Mouse (Mus musculus) heart, adult 2 months (tissue): ENCODE results near the gene Nfs1. TPM values are rescaled to one million over a fixed set of nuclear protein-coding genes. Genes with fewer than 3 reads are reported as not detected.

ENCODE experiments used
- DNase-seq, 2 experiments: peaks; one replicate each; pipeline ENCODE4 v3.0.0; 2021
- H3K27ac ChIP-seq: fragments of 200-600 bp; 2 replicates; pipeline ENCODE4 v1.8.1; 2022
- H3K27me3 ChIP-seq: fragments of 200-500 bp; 2 replicates; pipeline ENCODE4 v1.6.1; 2012; ENCODE audit warnings: mild to moderate bottlenecking, low read length, inconsistent platforms, mixed read lengths; ENCODE audit not compliant: control insufficient read depth, insufficient read depth
- H3K36me3 ChIP-seq: fragments of 200-500 bp; 2 replicates; pipeline ENCODE4 v1.6.1; 2012; ENCODE audit warnings: low read length, inconsistent platforms; ENCODE audit not compliant: control insufficient read depth, insufficient read depth
- H3K4me1 ChIP-seq: fragments of 200-500 bp; 2 replicates; pipeline ENCODE4 v1.6.1; 2011; ENCODE audit warnings: low read length; ENCODE audit not compliant: control insufficient read depth, insufficient read depth
- H3K4me3 ChIP-seq: fragments of 200-600 bp; 2 replicates; pipeline ENCODE4 v1.8.1; 2022
- H3K79me2 ChIP-seq: fragments of 200-500 bp; replicated peaks from 2 replicates; pipeline ENCODE4 v1.6.1; 2012; ENCODE audit warnings: mild to moderate bottlenecking, inconsistent platforms, low read length, moderate library complexity, mixed read lengths; ENCODE audit not compliant: control insufficient read depth, insufficient read depth
- H3K9ac ChIP-seq: fragments of 200-500 bp; 2 replicates; pipeline ENCODE4 v1.6.1; 2012; ENCODE audit warnings: low read depth, mild to moderate bottlenecking, control low read depth, inconsistent platforms, low read length, mixed read lengths
- CTCF ChIP-seq: fragments of 200-600 bp; IDR thresholded peaks from 2 replicates; pipeline ENCODE4 v1.8.1; 2022; ENCODE audit warnings: antibody characterized with exemption, mild to moderate bottlenecking, moderate library complexity
- EP300 ChIP-seq: fragments of 200-500 bp; IDR thresholded peaks from 2 replicates; pipeline ENCODE4 v1.6.1; 2011; ENCODE audit warnings: low read depth, low read length, control low read depth; ENCODE audit not compliant: insufficient read depth
- POLR2A ChIP-seq: fragments of 200-500 bp; IDR thresholded peaks from 2 replicates; pipeline ENCODE4 v1.6.1; 2011; ENCODE audit warnings: mild to moderate bottlenecking, low read depth, low read length, control low read depth; ENCODE audit not compliant: insufficient read depth
- WGBS: fragments of 180-500 bp; shearing (Covaris S2); methylation state at CpG from one replicate; pipeline ENCODE4 v1.1.7; 2018; 5-methylcytosine and 5-hydroxymethylcytosine counted together
- intact Hi-C: fragments of 180-260 bp; cut with DNase I; formaldehyde crosslinking; loops from one replicate; pipeline ENCODE4 v1.15.1; 2025
- polyA plus RNA-seq: library from polyadenylated mRNA; depleted of rRNA; stranded (reverse); fragments of >200 nt; gene quantifications from 2 replicates; pipeline ENCODE4 v1.2.3, GENCODE M21; 2012; rRNA removed
- total RNA-seq, 2 experiments: library from RNA; stranded (reverse); gene quantifications; 2 replicates each; pipeline ENCODE4 v1.2.3; 2021

The Nfs1 gene
- total and polyA plus RNA-seq, 3 experiments = 81.4 to 96.6 (median 83.7) TPM

- no peak for TF ChIP-seq POLR2A
- TF ChIP-seq EP300 = no peak
- TF ChIP-seq CTCF = no peak
- Histone ChIP-seq H3K27me3 (no peaks in the 10 kb centered on the region), H3K27ac (no peak overlapping the region; the same call in 1 of the 2 replicates), H3K9ac (no peak overlapping the region), H3K36me3 (no peaks in the 10 kb centered on the region), H3K4me3 (no peak overlapping the region), H3K4me1 (no peaks in the 10 kb centered on the region; the same call in 1 of the 2 replicates), H3K79me2 (no peaks in the 10 kb centered on the region)
- intact Hi-C loops = no loop called here
- 32% methylated on average over 4 of the region's 4 CpGs for WGBS
- DNase-seq = no peak
These were observed 64.3 kb downstream of the Nfs1 start for GRCm38 (mm10) chr2:156079674-156080073.

- no peak for DNase-seq
- Histone ChIP-seq H3K9ac (no peak overlapping the region), H3K27me3 (no peaks in the 10 kb centered on the region), H3K27ac (no peak overlapping the region), H3K4me3 (no peak overlapping the region), H3K4me1 (no peaks in the 10 kb centered on the region; the same call in 1 of the 2 replicates), H3K36me3 (no peaks in the 10 kb centered on the region), H3K79me2 (no peaks in the 10 kb centered on the region)
- intact Hi-C loops = no loop called here
- WGBS = 74% methylated on average over 8 of the region's 8 CpGs
- no peak for TF ChIP-seq CTCF
- TF ChIP-seq POLR2A = no peak
- no peak for TF ChIP-seq EP300
These were observed 64.8 kb downstream of the Nfs1 start for GRCm38 (mm10) chr2:156079183-156079560.

GRCm38 (mm10) chr2:156078421-156079182, 65.4 kb downstream of the Nfs1 start:
- intact Hi-C loops = no loop called here
- TF ChIP-seq EP300 = no peak
- no peak for TF ChIP-seq POLR2A
- TF ChIP-seq CTCF = no peak
- H3K27me3 ChIP-seq = no peaks in the 10 kb centered on the region
- H3K4me1 ChIP-seq = no peaks in the 10 kb centered on the region; the same call in 1 of the 2 replicates
- H3K9ac ChIP-seq = no peak overlapping the region
- no peak overlapping the region for H3K27ac ChIP-seq
- H3K79me2 ChIP-seq = no peaks in the 10 kb centered on the region
- H3K4me3 ChIP-seq = no peak overlapping the region
- 87% methylated on average over 16 of the region's 16 CpGs for whole genome bisulfite sequencing
- DNase-seq = no peak
- no peaks in the 10 kb centered on the region for H3K36me3 ChIP-seq

GRCm38 (mm10) chr2:156077461-156077860, 66.5 kb downstream of the Nfs1 start:
- no peaks in the 10 kb centered on the region for H3K79me2 ChIP-seq
- WGBS = 94% methylated on average over 7 of the region's 7 CpGs
- TF ChIP-seq POLR2A (no peak), EP300 (no peak)
- H3K9ac ChIP-seq = no peak overlapping the region
- no peak for DNase-seq
- no peaks in the 10 kb centered on the region for H3K36me3 ChIP-seq
- no peaks in the 10 kb centered on the region for H3K27me3 ChIP-seq
- no peak overlapping the region for H3K27ac ChIP-seq
- H3K4me1 ChIP-seq = no peaks in the 10 kb centered on the region
- intact Hi-C loops = no loop called here
- H3K4me3 ChIP-seq = no peak overlapping the region

- intact Hi-C loops = no loop called here
- no peak overlapping the region for H3K27ac ChIP-seq
- no peaks in the 10 kb centered on the region for H3K27me3 ChIP-seq
- H3K4me1 ChIP-seq = no peaks in the 10 kb centered on the region
- no peak overlapping the region for H3K4me3 ChIP-seq
- no peaks in the 10 kb centered on the region for H3K36me3 ChIP-seq
- 89% methylated on average over 15 of the region's 15 CpGs for WGBS
- H3K79me2 ChIP-seq = no peaks in the 10 kb centered on the region
- no peak overlapping the region for H3K9ac ChIP-seq
- no peak for TF ChIP-seq POLR2A
- TF ChIP-seq CTCF = no peak
- no peak for TF ChIP-seq EP300
- peak; percentile 46 to 49 for DNase-seq
These were observed 70.3 kb downstream of the Nfs1 start for GRCm38 (mm10) chr2:156073725-156074124.

Other genes starting within 250 kb of the Nfs1 start
- gene Uqcc1, start 213.9 kb downstream of the Nfs1 start, total RNA-seq = 100 to 1,000 TPM; 268 to 270 TPM
- 144 and 246 TPM in 2 replicates for gene Uqcc1, start 213.9 kb downstream of the Nfs1 start, polyA plus RNA-seq
- gene Gm15557, start 203.5 kb downstream of the Nfs1 start, total RNA-seq = not detected
- gene Gm15557, start 203.5 kb downstream of the Nfs1 start, polyA plus RNA-seq = not detected in 2 replicates
- not detected for gene Gdf5, start 198.8 kb downstream of the Nfs1 start, total RNA-seq
- gene Gdf5, start 198.8 kb downstream of the Nfs1 start, polyA plus RNA-seq = 0.16 TPM in 1 of 2 replicates, not detected in the other
- 1 to 10 TPM; 5.3 to 7.4 TPM for gene Cep250, start 187.7 kb downstream of the Nfs1 start, total RNA-seq
- 2.8 and 5.0 TPM in 2 replicates for gene Cep250, start 187.7 kb downstream of the Nfs1 start, polyA plus RNA-seq
- gene 6430550D23Rik, start 136.2 kb downstream of the Nfs1 start, total RNA-seq = under 1 TPM; 0.55 to 0.61 TPM
- gene 6430550D23Rik, start 136.2 kb downstream of the Nfs1 start, polyA plus RNA-seq = 0.78 and 2.2 TPM in 2 replicates
- gene Ergic3, start 136.1 kb downstream of the Nfs1 start, total RNA-seq = 10 to 100 TPM; 60.1 to 67.5 TPM
- 104 TPM in 2 replicates for gene Ergic3, start 136.1 kb downstream of the Nfs1 start, polyA plus RNA-seq
- not detected for gene Fer1l4, start 91.2 kb downstream of the Nfs1 start, total RNA-seq
- gene Fer1l4, start 91.2 kb downstream of the Nfs1 start, polyA plus RNA-seq = 0.12 and 0.18 TPM in 2 replicates
- gene Spag4, start 79.0 kb downstream of the Nfs1 start, total RNA-seq = 1 to 10 TPM in 1 of 2 experiments, under 1 TPM in 1; 0.99 to 1.8 TPM
- gene Spag4, start 79.0 kb downstream of the Nfs1 start, polyA plus RNA-seq = 1.7 and 2.4 TPM in 2 replicates
- gene Cpne1, start 32.2 kb downstream of the Nfs1 start, total RNA-seq = 10 to 100 TPM in 1 of 2 experiments, 1 to 10 TPM in 1; 8.1 to 12.2 TPM
- 31.8 and 37.1 TPM in 2 replicates for gene Cpne1, start 32.2 kb downstream of the Nfs1 start, polyA plus RNA-seq
- 10 to 100 TPM; 11.4 TPM for gene Rbm12, start 32.2 kb downstream of the Nfs1 start, total RNA-seq
- gene Rbm12, start 32.2 kb downstream of the Nfs1 start, polyA plus RNA-seq = 12.0 and 13.6 TPM in 2 replicates
- 10 to 100 TPM; 11.9 to 13.5 TPM for gene Gm28036, start 17.1 kb downstream of the Nfs1 start, total RNA-seq
- 2.8 and 3.4 TPM in 2 replicates for gene Gm28036, start 17.1 kb downstream of the Nfs1 start, polyA plus RNA-seq
- gene Romo1, start 147 bp downstream of the Nfs1 start, total RNA-seq = 100 to 1,000 TPM; 321 to 367 TPM
- 244 and 304 TPM in 2 replicates for gene Romo1, start 147 bp downstream of the Nfs1 start, polyA plus RNA-seq
- gene Rbm39, start 36.1 kb upstream of the Nfs1 start, total RNA-seq = 100 to 1,000 TPM; 124 to 143 TPM
- gene Rbm39, start 36.1 kb upstream of the Nfs1 start, polyA plus RNA-seq = 25.8 and 45.2 TPM in 2 replicates
- gene Phf20, start 52.3 kb upstream of the Nfs1 start, total RNA-seq = 10 to 100 TPM; 15.6 to 20.0 TPM
- 7.1 and 8.9 TPM in 2 replicates for gene Phf20, start 52.3 kb upstream of the Nfs1 start, polyA plus RNA-seq
- gene Cnbd2, start 168.1 kb upstream of the Nfs1 start, total RNA-seq = 1 to 10 TPM in 1 of 2 experiments, under 1 TPM in 1; 0.89 to 1.0 TPM
- 0.92 and 0.94 TPM in 2 replicates for gene Cnbd2, start 168.1 kb upstream of the Nfs1 start, polyA plus RNA-seq
- 10 to 100 TPM; 78.9 to 85.9 TPM for gene Scand1, start 168.5 kb upstream of the Nfs1 start, total RNA-seq
- gene Scand1, start 168.5 kb upstream of the Nfs1 start, polyA plus RNA-seq = 18.9 and 46.2 TPM in 2 replicates